Mouse (Mus musculus): ENCODE data around the gene Olfr1009. TPM values are rescaled to one million over a fixed set of nuclear protein-coding genes. Genes with fewer than 3 reads are reported as not detected.
"Not testable (repeated sequence)": the region's sequence is repeated elsewhere in the genome, so short reads cannot be mapped to it uniquely, and the experiment has no call there.

The Olfr1009 gene
- total RNA-seq (2014; rRNA removed) (not detected in 2 replicates), polyA plus RNA-seq (2015; fragmentation: Nextera tagmentation; extraction: Ambion mirVana) (not detected in 2 replicates)

GRCm38 (mm10) chr2:85715119-85715518 is at the start of gene Olfr1009:
Gene Olfr1009, plus strand, starts transcription at chr2:85715419.
- no peak within 1 kb of the TSS for H3K4me3 ChIP-seq (ENCODE audit: low read depth, low read length)
- H3K4me1 ChIP-seq (ENCODE audit: insufficient read depth) = no peaks in the 10 kb centered on the region
- no peak within 1 kb of the TSS for H3K9ac ChIP-seq
- 95% methylated on average over 1 of the region's 1 CpGs for WGBS
- no peaks in the 10 kb centered on the region for H3K27me3 ChIP-seq (ENCODE audit: insufficient read depth, low read length)
- no peak within 1 kb of the TSS for H3K27ac ChIP-seq (ENCODE audit: low read depth, low read length)
- H3K4me2 ChIP-seq (ENCODE audit: low read depth) = no peak within 1 kb of the TSS
- DNase-seq = no peak
- TF ChIP-seq CTCF (IDR thresholded peaks at IDR 0.05; ENCODE audit: low read depth) = no peak
- no peak for ATAC-seq
- H3K36me3 ChIP-seq (ENCODE audit: insufficient read depth) = no peaks in the 10 kb centered on the region
- no peaks in the 10 kb centered on the region for H3K9me3 ChIP-seq (ENCODE audit: low read length)

GRCm38 (mm10) chr2:85678667-85679066 is 36.6 kb upstream of the Olfr1009 start, which contains the start of gene Olfr1006:
Gene Olfr1006, minus strand, starts transcription at chr2:85678767.
- Histone ChIP-seq H3K27me3 (ENCODE audit: insufficient read depth, low read length) (no peaks in the 10 kb centered on the region), H3K4me1 (ENCODE audit: insufficient read depth) (no peaks in the 10 kb centered on the region), H3K9me3 (ENCODE audit: low read length) (no peaks in the 10 kb centered on the region), H3K27ac (ENCODE audit: low read depth, low read length) (no peak within 1 kb of the TSS), H3K9ac (no peak within 1 kb of the TSS), H3K36me3 (ENCODE audit: insufficient read depth) (no peaks in the 10 kb centered on the region), H3K4me3 (ENCODE audit: low read depth, low read length) (no peak within 1 kb of the TSS), H3K4me2 (ENCODE audit: low read depth) (no peak within 1 kb of the TSS)
- DNase-seq (no peak), ATAC-seq (no peak)
- TF ChIP-seq CTCF (IDR thresholded peaks at IDR 0.05; ENCODE audit: low read depth) = no peak

GRCm38 (mm10) chr2:85689131-85689530 is 26.1 kb upstream of the Olfr1009 start, which contains the start of gene Olfr1008:
Gene Olfr1008, plus strand, starts transcription at chr2:85689431.
- Histone ChIP-seq H3K4me3 (ENCODE audit: low read depth, low read length) (no peak within 1 kb of the TSS), H3K4me2 (ENCODE audit: low read depth) (no peak within 1 kb of the TSS), H3K9me3 (ENCODE audit: low read length) (no peaks in the 10 kb centered on the region), H3K27ac (ENCODE audit: low read depth, low read length) (no peak within 1 kb of the TSS), H3K36me3 (ENCODE audit: insufficient read depth) (no peaks in the 10 kb centered on the region), H3K27me3 (ENCODE audit: insufficient read depth, low read length) (no peaks in the 10 kb centered on the region), H3K4me1 (ENCODE audit: insufficient read depth) (no peaks in the 10 kb centered on the region), H3K9ac (no peak within 1 kb of the TSS)
- TF ChIP-seq CTCF (IDR thresholded peaks at IDR 0.05; ENCODE audit: low read depth) = no peak
- DNase-seq = no peak
- no peak for ATAC-seq

- H3K9ac ChIP-seq; DNase-seq; ATAC-seq; H3K4me2 ChIP-seq (ENCODE audit: low read depth); H3K36me3 ChIP-seq (ENCODE audit: insufficient read depth); H3K27me3 ChIP-seq (ENCODE audit: insufficient read depth, low read length); H3K9me3 ChIP-seq (ENCODE audit: low read length); H3K27ac ChIP-seq (ENCODE audit: low read depth, low read length); H3K4me3 ChIP-seq (ENCODE audit: low read depth, low read length); H3K4me1 ChIP-seq (ENCODE audit: insufficient read depth): not testable (repeated sequence)
- WGBS = 72% methylated on average over 2 of the region's 2 CpGs
Observed at GRCm38 (mm10) chr2:85710680-85711079, 4.5 kb upstream of the Olfr1009 start.

- H3K36me3 ChIP-seq (ENCODE audit: insufficient read depth) = no peaks in the 10 kb centered on the region
- no peak overlapping the region for H3K4me2 ChIP-seq (ENCODE audit: low read depth)
- H3K9ac ChIP-seq = no peak overlapping the region
- H3K27ac ChIP-seq (ENCODE audit: low read depth, low read length) = no peak overlapping the region
- no peak for TF ChIP-seq CTCF (IDR thresholded peaks at IDR 0.05; ENCODE audit: low read depth)
- WGBS = 21% methylated on average over 1 of the region's 1 CpGs
- H3K27me3 ChIP-seq (ENCODE audit: insufficient read depth, low read length) = no peaks in the 10 kb centered on the region
- ATAC-seq = no peak
- H3K9me3 ChIP-seq (ENCODE audit: low read length) = no peaks in the 10 kb centered on the region
- H3K4me1 ChIP-seq (ENCODE audit: insufficient read depth) = no peaks in the 10 kb centered on the region
- no peak for DNase-seq
- no peak overlapping the region for H3K4me3 ChIP-seq (ENCODE audit: low read depth, low read length)
Observed at GRCm38 (mm10) chr2:85711159-85711558, 4.1 kb upstream of the Olfr1009 start.

GRCm38 (mm10) chr2:85725793-85726192 is 10.6 kb downstream of the Olfr1009 start:
- Histone ChIP-seq H3K27me3 (ENCODE audit: insufficient read depth, low read length) (no peaks in the 10 kb centered on the region), H3K4me1 (ENCODE audit: insufficient read depth) (no peaks in the 10 kb centered on the region), H3K36me3 (ENCODE audit: insufficient read depth) (no peaks in the 10 kb centered on the region), H3K4me2 (ENCODE audit: low read depth) (no peak overlapping the region), H3K27ac (ENCODE audit: low read depth, low read length) (no peak overlapping the region), H3K4me3 (ENCODE audit: low read depth, low read length) (no peak overlapping the region), H3K9ac (no peak overlapping the region), H3K9me3 (ENCODE audit: low read length) (no peaks in the 10 kb centered on the region)
- ATAC-seq = peak; percentile 67; the same call in 1 of the 2 replicates
- peak; percentile 79 for DNase-seq
- TF ChIP-seq CTCF (IDR thresholded peaks at IDR 0.05; ENCODE audit: low read depth) = peak; percentile 81
- WGBS = 15% methylated on average over 3 of the region's 3 CpGs

GRCm38 (mm10) chr2:85753822-85754221 is 38.6 kb downstream of the Olfr1009 start:
- no peaks in the 10 kb centered on the region for H3K36me3 ChIP-seq (ENCODE audit: insufficient read depth)
- H3K4me1 ChIP-seq (ENCODE audit: insufficient read depth) = no peaks in the 10 kb centered on the region
- TF ChIP-seq CTCF (IDR thresholded peaks at IDR 0.05; ENCODE audit: low read depth) = no peak
- no peaks in the 10 kb centered on the region for H3K27me3 ChIP-seq (ENCODE audit: insufficient read depth, low read length)
- H3K9ac ChIP-seq = no peak overlapping the region
- H3K27ac ChIP-seq (ENCODE audit: low read depth, low read length) = no peak overlapping the region
- H3K4me2 ChIP-seq (ENCODE audit: low read depth) = no peak overlapping the region
- ATAC-seq (no peak), DNase-seq (no peak)
- WGBS = 80% methylated on average over 4 of the region's 4 CpGs
- H3K4me3 ChIP-seq (ENCODE audit: low read depth, low read length) = no peak overlapping the region
- H3K9me3 ChIP-seq (ENCODE audit: low read length) = no peaks in the 10 kb centered on the region
